Mouse (Mus musculus): ENCODE data around the gene Tmod3.
"Not testable (repeated sequence)": the region's sequence is repeated elsewhere in the genome, so short reads cannot be mapped to it uniquely, and the experiment has no call there.

Gene Tmod3

GRCm38 (mm10) chr9:75558360-75558759 is 1.1 kb downstream of the Tmod3 start:
- no peak for DNase-seq (ENCODE audit: extremely low read depth, low read depth, low spot score)

GRCm38 (mm10) chr9:75553719-75554118 is 5.7 kb downstream of the Tmod3 start:
- no peak for DNase-seq (ENCODE audit: extremely low read depth, low read depth, low spot score)

- no peak for DNase-seq (ENCODE audit: extremely low read depth, low read depth, low spot score)
Measured at GRCm38 (mm10) chr9:75551342-75551741, 8.1 kb downstream of the Tmod3 start.

- DNase-seq (ENCODE audit: extremely low read depth, low read depth, low spot score), result no peak
Measured at GRCm38 (mm10) chr9:75549010-75549409, 10.4 kb downstream of the Tmod3 start.

GRCm38 (mm10) chr9:75546885-75547553 is 12.4 kb downstream of the Tmod3 start:
- DNase-seq (ENCODE audit: extremely low read depth, low read depth, low spot score), result no peak

- DNase-seq (ENCODE audit: extremely low read depth, low read depth, low spot score), result no peak
Measured at GRCm38 (mm10) chr9:75545514-75545913, 13.9 kb downstream of the Tmod3 start.

- no peak for DNase-seq (ENCODE audit: extremely low read depth, low read depth, low spot score)
Measured at GRCm38 (mm10) chr9:75541497-75541896, 18.0 kb downstream of the Tmod3 start.

- no peak for DNase-seq (ENCODE audit: extremely low read depth, low read depth, low spot score)
Measured at GRCm38 (mm10) chr9:75536422-75536821, 23.0 kb downstream of the Tmod3 start.

- DNase-seq (ENCODE audit: extremely low read depth, low read depth, low spot score), result no peak
Measured at GRCm38 (mm10) chr9:75534431-75534962, 25.0 kb downstream of the Tmod3 start.

GRCm38 (mm10) chr9:75532989-75533388 is 26.5 kb downstream of the Tmod3 start:
- DNase-seq (ENCODE audit: extremely low read depth, low read depth, low spot score), result not testable (repeated sequence)

GRCm38 (mm10) chr9:75532461-75532860 is 27.0 kb downstream of the Tmod3 start:
- no peak for DNase-seq (ENCODE audit: extremely low read depth, low read depth, low spot score)

- DNase-seq (ENCODE audit: extremely low read depth, low read depth, low spot score), result no peak
Measured at GRCm38 (mm10) chr9:75529358-75529757, 30.1 kb downstream of the Tmod3 start.

- no peak for DNase-seq (ENCODE audit: extremely low read depth, low read depth, low spot score)
Measured at GRCm38 (mm10) chr9:75528096-75528495, 31.4 kb downstream of the Tmod3 start.

- no peak for DNase-seq (ENCODE audit: extremely low read depth, low read depth, low spot score)
Measured at GRCm38 (mm10) chr9:75527368-75528059, 31.9 kb downstream of the Tmod3 start.

GRCm38 (mm10) chr9:75523646-75524045 is 35.8 kb downstream of the Tmod3 start:
- no peak for DNase-seq (ENCODE audit: extremely low read depth, low read depth, low spot score)

- no peak for DNase-seq (ENCODE audit: extremely low read depth, low read depth, low spot score)
Measured at GRCm38 (mm10) chr9:75522217-75522616, 37.2 kb downstream of the Tmod3 start.

GRCm38 (mm10) chr9:75521788-75522187 is 37.7 kb downstream of the Tmod3 start:
- no peak for DNase-seq (ENCODE audit: extremely low read depth, low read depth, low spot score)

- DNase-seq (ENCODE audit: extremely low read depth, low read depth, low spot score), result no peak
Measured at GRCm38 (mm10) chr9:75520940-75521339, 38.5 kb downstream of the Tmod3 start.

GRCm38 (mm10) chr9:75517751-75518150 is 41.7 kb downstream of the Tmod3 start:
- DNase-seq (ENCODE audit: extremely low read depth, low read depth, low spot score), result no peak

- no peak for DNase-seq (ENCODE audit: extremely low read depth, low read depth, low spot score)
Measured at GRCm38 (mm10) chr9:75515464-75516113, 43.9 kb downstream of the Tmod3 start.

- no peak for DNase-seq (ENCODE audit: extremely low read depth, low read depth, low spot score)
Measured at GRCm38 (mm10) chr9:75511236-75511939, 48.1 kb downstream of the Tmod3 start.

All from fat pad, adult 2 months (tissue).